Mouse (Mus musculus) naive thymus-derived CD4-positive, alpha-beta T cell, adult 2 months (primary cell): ENCODE measurements at regions not wholly inside any gene's neighbourhood (a gene's known extent, or its start where the extent isn't known, plus 50 kb on each side); places are given as distances from the start of the nearest gene placed in this dataset.

ENCODE experiments used
- DNase-seq: peaks from one replicate; pipeline ENCODE4 v3.0.0-alpha.2; 2011; ENCODE audit warnings: low read depth

DNA sequence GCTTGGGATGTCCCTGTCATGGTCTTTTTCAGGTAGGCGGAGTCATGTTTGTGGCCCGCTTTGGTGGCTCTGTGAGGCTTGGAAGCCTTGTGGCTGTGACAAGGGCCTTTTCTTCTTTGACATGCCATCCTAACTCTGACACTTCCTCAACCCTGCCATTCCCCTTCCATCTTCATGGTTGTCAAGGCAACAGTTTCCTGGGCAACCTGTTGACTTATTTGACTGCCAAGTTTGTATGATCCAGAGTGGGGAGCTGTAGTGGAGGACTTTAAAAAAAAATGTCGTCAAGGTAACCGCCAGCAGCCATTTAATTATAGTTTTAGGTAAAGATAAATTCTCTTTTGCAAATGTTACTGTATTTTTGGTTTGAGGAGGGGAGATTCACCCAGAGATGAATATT is 56.8 kb upstream of the Kcng1 start:
- DNase-seq = no peak

- no peak for DNase-seq
Observed at GRCm38 (mm10) chr2:168337611-168338010, 56.1 kb upstream of the Kcng1 start.

GRCm38 (mm10) chr2:168335739-168336385 is 54.3 kb upstream of the Kcng1 start:
- no peak for DNase-seq

- DNase-seq = no peak
Observed at GRCm38 (mm10) chr2:168334241-168334588, 52.7 kb upstream of the Kcng1 start.

GRCm38 (mm10) chr2:168333552-168334240 is 52.2 kb upstream of the Kcng1 start:
- no peak for DNase-seq

DNA sequence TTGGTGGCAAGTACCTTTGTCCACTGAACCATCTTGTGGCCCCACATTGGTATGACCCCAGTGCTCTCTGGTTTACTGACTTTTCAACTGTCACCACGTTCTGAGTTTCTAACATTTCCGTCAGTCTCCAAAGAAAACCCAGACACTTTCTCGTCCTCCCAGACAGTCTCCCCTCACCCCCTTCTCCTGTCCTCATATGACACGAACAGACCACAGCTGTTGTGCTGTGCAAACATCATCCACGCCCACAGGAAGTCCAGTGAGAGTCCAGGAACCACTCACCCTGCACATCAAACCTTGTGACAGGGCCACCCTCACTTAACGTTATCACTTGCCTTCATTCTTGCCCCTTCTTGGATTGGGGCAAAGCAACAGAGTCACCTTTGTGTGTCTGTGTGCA is 51.4 kb upstream of the Kcng1 start:
- no peak for DNase-seq
